Mouse (Mus musculus): ENCODE measurements around the gene Uhmk1.

- TF ChIP-seq CTCF (IDR thresholded peaks at IDR 0.05; ENCODE audit: low read depth, low read length) (no peak), POLR2A (IDR thresholded peaks at IDR 0.05; ENCODE audit: extremely low read depth, insufficient read depth, low read length) (no peak)
Measured at GRCm38 (mm10) chr1:170150870-170151269, 64.3 kb downstream of the Uhmk1 start.

Data from liver, adult 2 months (tissue).